Mouse (Mus musculus) hindbrain, embryonic 13.5 days (tissue): ENCODE data around the gene 5730522E02Rik. TPM values are rescaled to one million over a fixed set of nuclear protein-coding genes. Genes with fewer than 3 reads are reported as not detected.
A peak's percentile ranks its signal among the peaks of the same experiment; 100 is the strongest.

ENCODE experiments used
- ATAC-seq: fragments of 200-750 bp; cut with Nextera tagmentation; 2 replicates; pipeline ENCODE4 v1.8.0; 2017; ENCODE audit warnings: moderate TSS enrichment; ENCODE audit not compliant: low FRiP score
- H3K27ac ChIP-seq: fragments of 300-500 bp; sonication (generic); 2 replicates; pipeline ENCODE4 v1.5.1; 2015; ENCODE audit warnings: inconsistent platforms, mild to moderate bottlenecking, moderate library complexity
- H3K27me3 ChIP-seq: fragments of 300-500 bp; sonication (generic); 2 replicates; pipeline ENCODE4 v1.6.1; 2015; ENCODE audit warnings: mild to moderate bottlenecking, inconsistent platforms
- H3K36me3 ChIP-seq: fragments of 300-500 bp; sonication (generic); 2 replicates; pipeline ENCODE4 v1.6.1; 2015; ENCODE audit warnings: mild to moderate bottlenecking, inconsistent platforms
- H3K4me1 ChIP-seq: fragments of 300-500 bp; sonication (generic); replicated peaks from 2 replicates; pipeline ENCODE4 v1.6.1; 2015; ENCODE audit warnings: inconsistent platforms
- H3K4me2 ChIP-seq: fragments of 300-500 bp; sonication (generic); 2 replicates; pipeline ENCODE4 v1.6.1; 2015; ENCODE audit warnings: inconsistent platforms, mild to moderate bottlenecking, moderate library complexity
- H3K4me3 ChIP-seq: fragments of 300-500 bp; sonication (generic); 2 replicates; pipeline ENCODE4 v1.5.1; 2015; ENCODE audit warnings: mild to moderate bottlenecking, inconsistent platforms
- H3K9ac ChIP-seq: fragments of 300-500 bp; sonication (generic); 2 replicates; pipeline ENCODE4 v1.6.1; 2015; ENCODE audit warnings: mild to moderate bottlenecking, inconsistent platforms
- H3K9me3 ChIP-seq: fragments of 300-500 bp; sonication (generic); 2 replicates; pipeline ENCODE4 v1.6.1; 2016; ENCODE audit warnings: inconsistent platforms
- WGBS: fragments of 180-500 bp; shearing (Covaris S2); methylation state at CpG from one replicate; pipeline ENCODE4 v1.1.7; 2015; 5-methylcytosine and 5-hydroxymethylcytosine counted together
- polyA plus RNA-seq: library from polyadenylated mRNA; unstranded; fragments of >200 nt; fragmentation: Nextera tagmentation; extraction: Ambion mirVana; gene quantifications from 2 replicates; pipeline ENCODE4 v1.2.1, GENCODE M21; 2015

Gene 5730522E02Rik
- polyA plus RNA-seq, 1 experiment from 2014 or later = 15.7 TPM

- H3K4me3 ChIP-seq = no peak overlapping the region
- H3K9me3 ChIP-seq = no peaks in the 10 kb centered on the region
- no peak overlapping the region for H3K9ac ChIP-seq
- H3K36me3 ChIP-seq = no peaks in the 10 kb centered on the region
- no peak for ATAC-seq
- no peak overlapping the region for H3K27ac ChIP-seq
- no peaks in the 10 kb centered on the region for H3K4me1 ChIP-seq
- no peaks in the 10 kb centered on the region for H3K27me3 ChIP-seq
- 85% methylated on average over 3 of the region's 3 CpGs for WGBS
- H3K4me2 ChIP-seq = no peak overlapping the region
These were observed 98.4 kb downstream of the 5730522E02Rik start for GRCm38 (mm10) chr11:26112206-26112605.

DNA sequence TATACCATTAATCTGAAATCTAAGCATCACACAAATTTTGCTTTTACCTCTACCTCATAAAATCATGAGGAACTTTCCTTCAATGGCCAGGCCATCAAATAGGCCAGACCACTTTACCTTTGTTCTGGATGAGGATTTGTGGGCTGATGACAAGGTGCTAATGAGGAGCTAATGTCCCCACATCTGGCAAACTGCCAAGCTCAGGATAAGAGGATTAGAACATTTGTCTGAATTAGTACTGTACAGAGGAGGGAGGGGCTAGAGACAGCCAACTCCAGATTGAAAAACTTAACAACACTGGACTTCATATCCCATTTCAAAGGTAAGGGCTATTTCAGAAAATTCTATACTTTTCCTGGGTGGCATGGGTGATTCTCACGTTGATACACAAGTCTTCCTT is 101.9 kb downstream of the 5730522E02Rik start:
- Histone ChIP-seq H3K4me3 (no peak overlapping the region), H3K9ac (no peak overlapping the region), H3K4me2 (no peak overlapping the region), H3K9me3 (no peaks in the 10 kb centered on the region), H3K36me3 (no peaks in the 10 kb centered on the region), H3K27ac (no peak overlapping the region), H3K27me3 (no peaks in the 10 kb centered on the region), H3K4me1 (peaks cover 5% of the 10 kb centered on the region; the same call in 1 of the 2 replicates)
- WGBS = 80% methylated on average over 1 of the region's 1 CpGs
- no peak for ATAC-seq

- Histone ChIP-seq H3K9ac (no peak overlapping the region), H3K36me3 (no peaks in the 10 kb centered on the region), H3K27me3 (no peaks in the 10 kb centered on the region), H3K4me1 (peaks cover 16% of the 10 kb centered on the region), H3K9me3 (no peaks in the 10 kb centered on the region), H3K4me3 (no peak overlapping the region), H3K4me2 (no peak overlapping the region), H3K27ac (no peak overlapping the region)
- 20% methylated on average over 2 of the region's 2 CpGs for WGBS
- ATAC-seq = no peak
These were observed 105.9 kb downstream of the 5730522E02Rik start for GRCm38 (mm10) chr11:26104680-26105079.

GRCm38 (mm10) chr11:26103698-26104097 is 106.9 kb downstream of the 5730522E02Rik start:
- H3K36me3 ChIP-seq = no peaks in the 10 kb centered on the region
- H3K9ac ChIP-seq = peak overlapping the region; percentile 39
- H3K4me3 ChIP-seq = peak overlapping the region; percentile 20
- H3K9me3 ChIP-seq = no peaks in the 10 kb centered on the region
- H3K4me1 ChIP-seq = peaks cover 16% of the 10 kb centered on the region
- H3K27me3 ChIP-seq = no peaks in the 10 kb centered on the region
- 3% methylated on average over 8 of the region's 8 CpGs for WGBS
- ATAC-seq = peak; percentile 37
- peak overlapping the region; percentile 50 for H3K4me2 ChIP-seq
- peak overlapping the region; percentile 60 for H3K27ac ChIP-seq

- Histone ChIP-seq H3K9me3 (no peaks in the 10 kb centered on the region), H3K4me2 (peak overlapping the region; percentile 50), H3K4me1 (peaks cover 16% of the 10 kb centered on the region), H3K4me3 (no peak overlapping the region), H3K27me3 (no peaks in the 10 kb centered on the region), H3K36me3 (no peaks in the 10 kb centered on the region), H3K27ac (peak overlapping the region; percentile 60), H3K9ac (peak overlapping the region; percentile 25; the same call in 1 of the 2 replicates)
- ATAC-seq = no peak
- 18% methylated on average over 4 of the region's 4 CpGs for WGBS
These were observed 107.7 kb downstream of the 5730522E02Rik start for GRCm38 (mm10) chr11:26102878-26103277.

DNA sequence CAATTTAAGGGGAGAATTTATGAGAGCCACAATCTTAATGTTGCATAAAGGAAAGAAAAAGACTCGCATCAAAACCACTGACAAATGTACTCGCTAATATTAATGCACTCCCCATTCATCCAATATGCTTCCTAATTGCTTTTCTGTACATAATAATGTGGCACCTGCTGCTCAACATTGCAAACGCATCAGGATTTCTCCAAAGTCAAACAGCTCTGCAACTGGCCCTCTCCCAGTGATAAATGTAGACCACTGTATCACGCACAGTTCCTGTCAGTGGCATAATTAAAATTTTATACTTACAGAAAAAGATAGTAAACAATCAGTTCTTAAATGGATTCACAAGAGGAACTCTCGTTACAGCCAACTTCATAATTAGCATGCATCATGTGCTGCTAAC is 110.5 kb downstream of the 5730522E02Rik start:
- no peak overlapping the region for H3K27ac ChIP-seq
- H3K36me3 ChIP-seq = no peaks in the 10 kb centered on the region
- H3K9ac ChIP-seq = no peak overlapping the region
- H3K4me1 ChIP-seq = peaks cover 20% of the 10 kb centered on the region
- H3K4me3 ChIP-seq = no peak overlapping the region
- H3K9me3 ChIP-seq = no peaks in the 10 kb centered on the region
- no peak for ATAC-seq
- 39% methylated on average over 5 of the region's 5 CpGs for WGBS
- H3K4me2 ChIP-seq = no peak overlapping the region
- no peaks in the 10 kb centered on the region for H3K27me3 ChIP-seq

- H3K27ac ChIP-seq = no peak overlapping the region
- peaks cover 17% of the 10 kb centered on the region for H3K4me1 ChIP-seq
- H3K4me3 ChIP-seq = no peak overlapping the region
- 85% methylated on average over 2 of the region's 2 CpGs for WGBS
- H3K9me3 ChIP-seq = no peaks in the 10 kb centered on the region
- H3K27me3 ChIP-seq = no peaks in the 10 kb centered on the region
- H3K36me3 ChIP-seq = no peaks in the 10 kb centered on the region
- H3K4me2 ChIP-seq = no peak overlapping the region
- no peak for ATAC-seq
- no peak overlapping the region for H3K9ac ChIP-seq
These were observed 111.6 kb downstream of the 5730522E02Rik start for GRCm38 (mm10) chr11:26098933-26099332.

- 0 out of 2 replicates have a peak, but pooled peaks cover 3% of the 10 kb centered on the region for H3K4me1 ChIP-seq
- ATAC-seq = no peak
- H3K9me3 ChIP-seq = no peaks in the 10 kb centered on the region
- no peak overlapping the region for H3K4me3 ChIP-seq
- no peak overlapping the region for H3K27ac ChIP-seq
- WGBS = 57% methylated on average over 1 of the region's 1 CpGs
- H3K27me3 ChIP-seq = no peaks in the 10 kb centered on the region
- H3K36me3 ChIP-seq = no peaks in the 10 kb centered on the region
- H3K4me2 ChIP-seq = no peak overlapping the region
- no peak overlapping the region for H3K9ac ChIP-seq
These were observed 114.5 kb downstream of the 5730522E02Rik start for GRCm38 (mm10) chr11:26096095-26096494.

DNA sequence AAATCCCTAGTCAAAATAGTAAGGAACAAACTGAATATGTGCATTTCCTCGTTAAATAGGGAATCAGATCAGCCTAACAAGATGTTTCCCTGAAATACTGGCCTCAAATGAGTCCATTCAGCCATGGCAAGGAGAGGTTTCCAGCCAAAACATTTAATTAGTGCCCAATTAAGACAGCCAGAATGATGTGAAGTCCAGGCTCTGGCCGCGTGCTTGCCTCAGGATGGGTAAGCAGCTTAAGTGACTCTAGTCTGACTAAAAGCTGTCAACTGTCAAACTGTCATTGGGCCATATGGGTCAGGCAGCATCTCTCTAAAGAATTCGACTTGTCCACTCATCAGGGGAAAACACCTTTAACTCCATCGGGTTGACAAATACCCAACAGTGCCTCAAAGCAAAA is 121.6 kb downstream of the 5730522E02Rik start:
- Histone ChIP-seq H3K4me3 (no peak overlapping the region), H3K4me2 (no peak overlapping the region), H3K9me3 (no peaks in the 10 kb centered on the region), H3K27ac (peak overlapping the region; percentile 48; the same call in 1 of the 2 replicates), H3K4me1 (peaks cover 4% of the 10 kb centered on the region), H3K9ac (no peak overlapping the region), H3K27me3 (no peaks in the 10 kb centered on the region), H3K36me3 (no peaks in the 10 kb centered on the region)
- ATAC-seq = no peak
- 66% methylated on average over 5 of the region's 5 CpGs for whole genome bisulfite sequencing

DNA sequence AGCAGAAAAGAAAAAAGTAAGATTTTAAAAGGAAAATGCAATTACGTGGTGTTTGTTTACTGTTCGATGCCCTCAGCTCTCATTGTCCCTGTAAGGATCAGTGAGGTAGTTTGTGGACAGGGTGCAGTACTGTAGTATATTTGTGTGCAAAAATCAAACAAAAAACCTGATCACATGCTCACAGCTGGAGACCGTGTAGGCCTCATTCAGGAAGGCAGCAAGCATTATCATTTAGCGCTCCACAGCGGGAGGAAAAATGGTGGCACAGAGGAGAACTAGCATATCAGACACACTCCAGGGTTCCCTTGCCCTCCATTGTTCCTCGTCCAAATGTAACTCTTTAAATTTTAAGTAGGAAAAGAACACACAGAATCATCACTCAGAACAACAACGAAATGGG is 123.9 kb downstream of the 5730522E02Rik start:
- Histone ChIP-seq H3K27ac (peak overlapping the region; percentile 40; the same call in 1 of the 2 replicates), H3K4me3 (no peak overlapping the region), H3K9ac (no peak overlapping the region), H3K4me2 (no peak overlapping the region), H3K4me1 (peaks cover 4% of the 10 kb centered on the region), H3K9me3 (no peaks in the 10 kb centered on the region), H3K36me3 (no peaks in the 10 kb centered on the region), H3K27me3 (no peaks in the 10 kb centered on the region)
- 0 out of 2 replicates have a peak, but pooled peaks have one; percentile 46 for ATAC-seq
- 40% methylated on average over 7 of the region's 7 CpGs for WGBS

DNA sequence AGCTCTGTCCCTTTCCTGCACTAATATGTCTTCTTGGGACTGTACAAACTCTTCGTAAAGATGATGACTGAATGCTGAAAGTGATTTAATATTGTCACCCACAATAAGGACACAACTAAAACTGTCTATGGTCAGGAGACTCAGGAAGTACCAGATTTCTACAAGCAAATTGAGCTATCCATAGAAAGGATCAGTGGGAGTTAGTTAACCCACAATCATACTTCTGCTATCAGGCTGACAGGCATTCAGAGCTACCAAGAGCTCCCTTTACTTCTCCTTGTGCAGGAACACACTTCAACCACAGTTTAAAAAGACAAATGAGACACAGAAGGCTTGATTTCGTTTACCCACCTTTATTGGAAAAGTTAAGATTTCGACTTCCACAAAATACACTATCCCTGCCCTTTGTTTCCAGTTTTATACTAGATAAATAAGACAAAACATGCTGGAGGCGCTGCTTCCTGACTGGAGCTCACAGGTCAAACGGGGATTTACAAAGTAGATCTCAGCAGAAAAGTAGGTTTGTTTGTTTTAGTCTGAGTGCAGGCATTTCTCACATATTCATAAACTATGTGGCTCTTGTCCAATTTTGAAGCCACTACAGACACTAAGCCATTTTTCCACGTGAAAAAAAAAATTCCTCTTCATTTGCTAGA is 125.1 kb downstream of the 5730522E02Rik start:
- Histone ChIP-seq H3K27me3 (no peaks in the 10 kb centered on the region), H3K9me3 (no peaks in the 10 kb centered on the region), H3K4me2 (no peak overlapping the region), H3K36me3 (no peaks in the 10 kb centered on the region), H3K27ac (no peak overlapping the region), H3K4me1 (peaks cover 4% of the 10 kb centered on the region), H3K9ac (no peak overlapping the region), H3K4me3 (no peak overlapping the region)
- 75% methylated on average over 6 of the region's 6 CpGs for WGBS
- ATAC-seq = no peak

DNA sequence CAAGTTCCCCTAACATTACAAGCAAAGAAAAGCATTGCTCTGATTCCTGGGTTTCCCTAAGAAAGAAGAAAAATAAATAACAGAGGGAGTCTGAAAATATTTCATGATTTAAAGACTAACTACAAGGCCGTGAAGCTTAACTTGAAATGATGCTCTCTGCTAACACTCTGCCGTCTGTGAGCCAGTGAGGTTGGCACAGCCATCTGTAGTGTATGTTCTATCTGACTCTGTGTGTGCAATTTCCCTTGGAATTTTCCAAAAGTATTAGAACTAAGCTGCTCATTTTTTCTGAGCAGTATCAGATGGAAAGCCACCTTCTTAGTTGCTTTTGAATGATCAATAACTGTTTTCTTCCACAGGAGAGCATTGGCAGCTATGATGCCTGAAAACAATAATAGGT is 134.2 kb downstream of the 5730522E02Rik start:
- Histone ChIP-seq H3K9me3 (no peaks in the 10 kb centered on the region), H3K36me3 (no peaks in the 10 kb centered on the region), H3K4me3 (no peak overlapping the region), H3K9ac (no peak overlapping the region), H3K27ac (no peak overlapping the region), H3K27me3 (no peaks in the 10 kb centered on the region), H3K4me1 (peaks cover 10% of the 10 kb centered on the region; the same call in 1 of the 2 replicates), H3K4me2 (no peak overlapping the region)
- ATAC-seq = no peak
- WGBS = 83% methylated on average over 2 of the region's 2 CpGs

DNA sequence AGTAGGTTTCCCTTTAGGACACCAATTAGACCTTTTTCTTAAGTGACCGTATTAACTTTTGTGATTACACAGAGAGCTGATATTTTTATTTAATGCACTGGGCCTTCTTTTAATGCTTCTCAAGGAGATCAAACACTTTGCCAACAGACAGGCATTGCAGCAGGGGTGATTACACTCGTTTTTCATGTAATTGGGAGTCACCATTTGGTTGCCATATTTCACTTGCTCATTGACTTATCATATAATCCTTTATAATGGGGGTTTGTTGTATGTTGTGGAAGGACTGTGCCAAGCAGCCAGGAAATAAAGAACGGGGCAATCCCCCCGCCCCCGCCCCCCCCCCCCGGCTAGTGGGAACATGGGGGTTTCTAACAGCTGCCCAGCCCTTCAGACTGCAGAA is 135.0 kb downstream of the 5730522E02Rik start:
- no peak overlapping the region for H3K4me2 ChIP-seq
- ATAC-seq = no peak
- H3K27ac ChIP-seq = no peak overlapping the region
- H3K9ac ChIP-seq = no peak overlapping the region
- H3K4me3 ChIP-seq = no peak overlapping the region
- 81% methylated on average over 6 of the region's 6 CpGs for WGBS
- no peaks in the 10 kb centered on the region for H3K36me3 ChIP-seq
- H3K27me3 ChIP-seq = no peaks in the 10 kb centered on the region
- H3K9me3 ChIP-seq = no peaks in the 10 kb centered on the region
- H3K4me1 ChIP-seq = peaks cover 10% of the 10 kb centered on the region; the same call in 1 of the 2 replicates
